Mouse (Mus musculus) thymus, adult 2 months (tissue): ENCODE results near the gene Trmt13.

ENCODE experiments used
- CTCF ChIP-seq: fragments of 200-500 bp; IDR thresholded peaks from 2 replicates; pipeline ENCODE4 v1.5.1; 2012; ENCODE audit warnings: mild to moderate bottlenecking, control low read depth, low read length, moderate library complexity, borderline replicate concordance; ENCODE audit not compliant: control insufficient read depth, poor library complexity, insufficient read depth; ENCODE audit errors: extremely low read depth
- POLR2A ChIP-seq: fragments of 200-500 bp; IDR thresholded peaks from 2 replicates; pipeline ENCODE4 v1.6.1; 2012; ENCODE audit warnings: mild to moderate bottlenecking, low read length, control low read depth, moderate library complexity; ENCODE audit not compliant: control insufficient read depth, poor library complexity, insufficient read depth; ENCODE audit errors: extremely low read depth

- TF ChIP-seq CTCF (no peak), POLR2A (no peak)
Measured at GRCm38 (mm10) chr3:116551362-116551761, 63.0 kb downstream of the Trmt13 start.
